Mouse (Mus musculus): Measurements from ENCODE around the gene Prss40. TPM values are rescaled to one million over a fixed set of nuclear protein-coding genes. Genes with fewer than 3 reads are reported as not detected.
"Not testable (repeated sequence)": the region's sequence is repeated elsewhere in the genome, so short reads cannot be mapped to it uniquely, and the experiment has no call there.

The Prss40 gene
- total RNA-seq, 2 experiments from 2014 or later, result not detected

GRCm38 (mm10) chr1:34573221-34573620 lies 12.5 kb upstream of the Prss40 start:
- no peak overlapping the region for H3K27ac ChIP-seq
- intact Hi-C loops (cut with DNase I), result no loop called here
- no peak for TF ChIP-seq CTCF (IDR thresholded peaks at IDR 0.05)
- DNase-seq (ENCODE audit: extremely low spot score in 1 of 2, low spot score in 2 of 2), result no peak
- no peak overlapping the region for H3K4me3 ChIP-seq

- intact Hi-C loops (cut with DNase I), result no loop called here
- Histone ChIP-seq H3K27ac (no peak overlapping the region), H3K4me3 (no peak overlapping the region)
- no peak for TF ChIP-seq CTCF (IDR thresholded peaks at IDR 0.05)
- DNase-seq (ENCODE audit: extremely low spot score in 1 of 2, low spot score in 2 of 2), result peak in 1 of 2 experiments; percentile 33
Observed at GRCm38 (mm10) chr1:34571431-34571830, 10.7 kb upstream of the Prss40 start.

- intact Hi-C loops (cut with DNase I), result no loop called here
- no peak for DNase-seq (ENCODE audit: extremely low spot score in 1 of 2, low spot score in 2 of 2)
- no peak overlapping the region for H3K27ac ChIP-seq
- no peak for TF ChIP-seq CTCF (IDR thresholded peaks at IDR 0.05)
- no peak overlapping the region for H3K4me3 ChIP-seq
Observed at GRCm38 (mm10) chr1:34569876-34570275, 9.1 kb upstream of the Prss40 start.

DNA sequence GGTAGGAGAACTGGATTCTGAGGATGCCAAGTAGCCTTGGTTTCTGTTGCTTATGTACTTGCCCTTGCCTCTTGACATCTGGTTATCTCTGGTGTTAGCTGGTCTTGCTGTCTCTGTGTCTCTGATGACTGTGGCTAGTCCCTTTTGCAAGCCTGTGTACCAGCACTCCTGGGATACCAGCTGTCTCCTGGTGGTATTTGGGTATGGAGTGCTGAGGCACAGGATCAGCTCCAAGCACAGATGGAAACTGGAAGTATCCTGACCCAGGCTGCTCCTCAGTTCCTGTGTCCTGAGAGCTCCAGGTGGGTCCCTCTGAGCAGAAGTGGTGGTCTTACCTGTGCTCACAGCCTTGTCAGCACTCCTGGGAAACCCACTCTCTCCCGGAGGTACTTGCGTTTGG lies 7.4 kb upstream of the Prss40 start:
- no peak for DNase-seq (ENCODE audit: extremely low spot score in 1 of 2, low spot score in 2 of 2)
- Histone ChIP-seq H3K27ac (no peak overlapping the region), H3K4me3 (no peak overlapping the region)
- intact Hi-C loops (cut with DNase I), result no loop called here
- TF ChIP-seq CTCF (IDR thresholded peaks at IDR 0.05), result no peak

DNA sequence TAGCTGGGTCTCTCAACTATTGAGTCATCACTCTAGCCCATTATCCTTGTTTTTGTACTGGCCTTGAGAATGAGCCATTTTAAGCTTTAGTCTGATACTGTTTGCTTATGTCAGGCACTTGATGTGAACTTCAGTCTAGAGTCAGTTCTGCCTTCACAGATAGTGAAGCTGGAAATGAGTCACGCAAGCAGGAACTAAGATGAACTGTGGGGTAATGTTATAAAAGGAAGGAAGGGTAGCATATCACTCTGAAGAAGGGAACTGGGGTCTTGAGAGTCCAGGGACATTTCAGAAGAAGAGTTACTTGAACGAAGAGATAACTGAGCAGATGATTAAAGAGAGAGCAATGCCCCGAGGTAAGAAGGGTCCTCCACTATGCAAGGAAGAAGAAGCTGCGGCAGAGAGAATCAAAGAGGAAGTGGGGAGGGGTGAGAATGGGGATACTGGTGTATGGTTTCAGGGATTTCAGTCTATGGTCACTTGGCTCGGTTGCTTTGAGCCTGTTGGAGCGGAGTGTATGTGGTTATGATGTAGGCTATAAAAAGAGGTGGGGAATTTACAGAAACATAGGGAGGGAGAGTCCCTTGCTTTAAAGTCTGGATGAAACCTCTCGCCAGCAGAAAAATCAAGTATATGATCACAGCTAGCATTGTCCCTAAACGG lies 3.8 kb upstream of the Prss40 start:
- TF ChIP-seq CTCF (IDR thresholded peaks at IDR 0.05), result no peak
- DNase-seq (ENCODE audit: extremely low spot score in 1 of 2, low spot score in 2 of 2), result no peak
- H3K4me3 ChIP-seq, result no peak overlapping the region
- H3K27ac ChIP-seq, result no peak overlapping the region
- intact Hi-C loops (cut with DNase I), result no loop called here

DNA sequence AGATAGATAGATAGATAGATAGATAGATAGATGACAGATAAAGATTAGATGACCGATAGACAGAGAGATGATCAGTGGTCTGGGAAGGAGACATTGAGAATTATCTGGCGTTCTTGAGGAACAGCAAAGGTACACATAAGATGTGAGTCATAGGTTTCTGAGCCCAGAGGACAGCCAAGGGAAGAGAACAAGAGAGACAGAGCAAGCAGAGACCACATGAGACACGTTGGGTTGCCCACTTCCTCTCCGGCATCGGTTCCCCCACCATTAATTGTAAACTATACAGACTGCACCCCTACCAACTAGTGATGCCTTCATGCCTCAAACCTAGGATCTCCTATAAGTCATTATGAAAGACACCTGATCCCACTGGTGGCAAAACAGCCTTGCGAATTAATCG lies 6.5 kb downstream of the Prss40 start:
- intact Hi-C loops (cut with DNase I), result no loop called here
- Histone ChIP-seq H3K27ac (no peak overlapping the region), H3K4me3 (no peak overlapping the region)
- DNase-seq (ENCODE audit: extremely low spot score in 1 of 2, low spot score in 2 of 2), result no peak
- TF ChIP-seq CTCF (IDR thresholded peaks at IDR 0.05), result no peak

GRCm38 (mm10) chr1:34553690-34554089 lies 7.1 kb downstream of the Prss40 start:
- no peak for TF ChIP-seq CTCF (IDR thresholded peaks at IDR 0.05)
- H3K27ac ChIP-seq, result no peak overlapping the region
- DNase-seq (ENCODE audit: extremely low spot score in 1 of 2, low spot score in 2 of 2), result no peak
- no peak overlapping the region for H3K4me3 ChIP-seq
- intact Hi-C loops (cut with DNase I), result no loop called here

DNA sequence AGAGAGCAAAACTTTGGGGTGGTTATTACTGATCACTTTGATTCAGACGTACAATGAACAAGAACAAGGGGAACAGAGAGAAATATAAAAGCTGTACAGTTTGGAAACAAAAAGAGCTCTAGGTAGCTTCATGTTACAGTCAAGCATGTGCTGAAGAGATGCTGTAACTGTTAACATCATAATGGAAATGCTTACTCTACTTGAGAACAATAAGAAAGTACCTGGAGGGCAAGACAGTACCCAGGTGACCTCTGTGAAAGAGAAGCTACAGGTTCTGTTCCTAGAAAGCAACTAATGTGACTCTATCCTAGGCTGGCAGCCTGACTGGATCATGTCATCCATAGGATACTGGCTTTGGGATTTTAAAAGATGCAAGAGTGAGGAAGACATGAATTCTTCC lies 13.7 kb downstream of the Prss40 start:
- intact Hi-C loops (cut with DNase I), result no loop called here

DNA sequence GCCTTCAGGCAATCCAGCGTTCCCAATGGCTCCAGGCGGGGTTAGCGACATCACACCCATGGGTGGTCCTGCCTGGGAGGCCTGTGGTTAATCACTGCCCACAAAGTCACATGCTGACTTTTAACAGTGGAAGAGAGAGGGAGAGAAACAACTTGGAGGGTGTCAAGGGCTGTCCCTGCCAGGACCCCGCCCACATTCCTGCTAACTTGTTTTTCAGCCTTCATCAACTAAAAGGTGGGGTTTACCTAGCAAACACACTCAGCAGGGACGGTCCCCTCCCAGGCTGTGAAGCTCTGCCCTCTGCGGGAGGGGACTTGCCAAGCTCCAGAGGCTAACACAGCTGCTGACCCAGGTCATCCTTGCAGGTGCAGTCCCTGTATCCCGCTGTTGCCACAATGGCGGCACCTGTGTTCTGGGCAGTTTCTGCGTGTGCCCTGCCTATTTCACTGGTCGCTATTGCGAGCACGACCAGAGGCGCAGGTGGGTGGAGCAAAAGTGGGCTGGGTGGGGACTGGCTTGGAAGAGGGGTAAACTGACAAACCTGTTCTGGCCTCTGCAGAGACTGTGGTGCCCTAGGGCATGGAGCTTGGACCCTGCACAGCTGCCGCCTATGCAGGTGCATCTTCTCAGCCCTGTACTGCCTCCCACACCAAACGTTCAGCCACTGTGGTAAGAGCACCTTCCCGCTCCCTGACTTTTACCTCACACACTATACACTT lies 23.8 kb downstream of the Prss40 start:
- DNase-seq (ENCODE audit: extremely low spot score in 1 of 2, low spot score in 2 of 2), result no peak
- no peak overlapping the region for H3K4me3 ChIP-seq
- H3K27ac ChIP-seq, result no peak overlapping the region
- TF ChIP-seq CTCF (IDR thresholded peaks at IDR 0.05), result no peak
- intact Hi-C loops (cut with DNase I), result no loop called here

More for the DNA sequence above, 13.7 kb downstream of the Prss40 start:
- no peak for DNase-seq (ENCODE audit: extremely low spot score in 1 of 2, low spot score in 2 of 2)
- H3K4me3 ChIP-seq, result no peak overlapping the region
- TF ChIP-seq CTCF (IDR thresholded peaks at IDR 0.05), result no peak
- H3K27ac ChIP-seq, result no peak overlapping the region

GRCm38 (mm10) chr1:34536291-34536766 lies 24.4 kb downstream of the Prss40 start:
- no peak for TF ChIP-seq CTCF (IDR thresholded peaks at IDR 0.05)
- no peak for DNase-seq (ENCODE audit: extremely low spot score in 1 of 2, low spot score in 2 of 2)
- intact Hi-C loops (cut with DNase I), result no loop called here
- no peak overlapping the region for H3K27ac ChIP-seq
- H3K4me3 ChIP-seq, result no peak overlapping the region

GRCm38 (mm10) chr1:34535043-34535698 lies 25.6 kb downstream of the Prss40 start, which contains the start of gene Cfc1:
TSS of gene Cfc1 (plus strand) at chr1:34535648.
- H3K27ac ChIP-seq; DNase-seq (ENCODE audit: extremely low spot score in 1 of 2, low spot score in 2 of 2); intact Hi-C loops (cut with DNase I); H3K4me3 ChIP-seq: not testable (repeated sequence)

DNA sequence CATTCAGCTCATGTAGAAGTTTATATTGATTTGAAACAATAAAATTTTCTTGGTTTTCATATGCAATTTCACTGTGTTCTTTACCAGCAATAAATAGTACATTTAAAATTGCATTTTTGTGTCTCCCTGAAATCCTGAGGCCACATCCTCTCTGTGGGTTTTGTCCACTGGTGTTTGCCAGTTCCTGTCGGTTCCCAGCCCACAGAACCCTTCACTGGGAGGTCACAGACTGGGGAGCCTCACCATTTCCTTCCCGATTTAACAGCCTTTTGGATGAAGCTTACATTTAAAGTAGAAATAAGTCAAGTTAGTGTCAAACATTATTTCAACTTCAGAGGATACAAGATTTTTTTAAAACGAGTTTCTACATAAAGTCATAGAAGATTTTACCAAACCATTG lies 26.2 kb downstream of the Prss40 start:
- intact Hi-C loops (cut with DNase I); DNase-seq (ENCODE audit: extremely low spot score in 1 of 2, low spot score in 2 of 2); H3K4me3 ChIP-seq; H3K27ac ChIP-seq: not testable (repeated sequence)
